ENCODE assay signal across 8 mouse cellular contexts in genomic region chr12:29096033-29096913, GRCm38 (mm10).
DNase-seq lines count a peak whose midpoint lies in the region; ATAC-seq lines count a peak whose summit lies in the region.

No protein-coding gene starts in this region.

- peak overlapping the region; percentile 90 for H3K27ac ChIP-seq in midbrain, embryonic 12.5 days (replicated peaks)

- peaks cover 30% of the 10 kb centered on the region for H3K4me1 ChIP-seq in midbrain, embryonic 12.5 days

- DNase-seq in gastrocnemius, postnatal 14 days = peak; percentile 10
- no peak for DNase-seq in gastrocnemius, postnatal 4 days (ENCODE audit: low spot score in 2 of 2)
- DNase-seq in WW6 (ENCODE audit: low read depth, low spot score) = peak; percentile 81
- DNase-seq in frontal cortex, adult 2 months (ENCODE audit: extremely low spot score in 1 of 2, low spot score in 1 of 2) = peak; percentile 38 to 76
- DNase-seq in kidney, postnatal 25 days = peak; percentile 43 to 45
- peak; percentile 65 for DNase-seq in telencephalon, adult 2 months (ENCODE audit: low read depth, low spot score)
- DNase-seq in cerebellum, adult 18-20 months = no peak

- peak overlapping the region; percentile 43 for H3K4me2 ChIP-seq in midbrain, embryonic 12.5 days (replicated peaks)

- WGBS in midbrain, embryonic 12.5 days = 5% methylated on average over 16 of the region's 16 CpGs

- H3K36me3 ChIP-seq in midbrain, embryonic 12.5 days = no peaks in the 10 kb centered on the region

- intact Hi-C loops in gastrocnemius, postnatal 14 days (cut with DNase I; ENCODE audit: low total_unique reads) = no loop called here

- no peaks in the 10 kb centered on the region for H3K27me3 ChIP-seq in midbrain, embryonic 12.5 days

- H3K9ac ChIP-seq in midbrain, embryonic 12.5 days (replicated peaks) = 0 out of 2 replicates have a peak overlapping the region, but pooled peaks have one; percentile 11

- peak; percentile 94 for ATAC-seq in midbrain, embryonic 12.5 days (ENCODE audit: low FRiP score, low read depth)

- H3K9me3 ChIP-seq in midbrain, embryonic 12.5 days = no peaks in the 10 kb centered on the region

- no peak overlapping the region for H3K4me3 ChIP-seq in midbrain, embryonic 12.5 days

Comparison
In these comparisons a context has a peak if more than half of its experiments do, and no peak if none do; other contexts are left out.
1. DNase-seq: peak in gastrocnemius, postnatal 14 days (single experiment), WW6 (single experiment), frontal cortex, adult 2 months (2 of 2), kidney, postnatal 25 days (2 of 2) and telencephalon, adult 2 months (single experiment); none in gastrocnemius, postnatal 4 days (0 of 2) and cerebellum, adult 18-20 months (0 of 2).